Mouse (Mus musculus) cerebellum, adult 2 months (tissue): Measurements from ENCODE around the gene Bbs9.

Source experiments
- CTCF ChIP-seq: fragments of 200-500 bp; IDR thresholded peaks from 2 replicates; pipeline ENCODE4 v1.5.1; 2011; ENCODE audit warnings: low read depth, mild to moderate bottlenecking, control low read depth, low read length, moderate library complexity, borderline replicate concordance; ENCODE audit not compliant: insufficient read depth
- POLR2A ChIP-seq: fragments of 200-500 bp; IDR thresholded peaks from 2 replicates; pipeline ENCODE4 v1.6.1; 2011; ENCODE audit warnings: low read length, control low read depth, borderline replicate concordance; ENCODE audit not compliant: insufficient read depth

DNA sequence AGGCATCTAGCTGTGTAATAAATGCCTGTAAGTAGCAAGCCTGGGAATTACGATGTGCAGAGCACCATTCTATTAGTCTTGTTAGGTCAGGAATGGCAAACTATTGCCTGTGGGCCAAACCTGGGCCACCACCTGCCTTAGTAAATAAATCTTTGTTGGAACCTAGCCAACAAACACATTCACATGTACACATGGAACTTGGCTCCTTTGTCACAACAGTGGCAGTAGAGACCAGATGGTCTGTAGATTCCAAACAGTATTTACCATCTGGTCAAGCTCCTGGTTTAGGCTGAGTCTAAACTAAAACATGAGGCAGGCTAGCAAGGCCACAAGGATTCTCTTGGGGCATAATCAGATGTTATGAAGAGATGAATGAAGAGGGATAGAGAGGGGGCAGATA lies 399.7 kb downstream of the Bbs9 start:
- TF ChIP-seq CTCF (no peak), POLR2A (no peak)
